8 mouse cellular contexts compared by ENCODE assay signal in the genomic region with DNA sequence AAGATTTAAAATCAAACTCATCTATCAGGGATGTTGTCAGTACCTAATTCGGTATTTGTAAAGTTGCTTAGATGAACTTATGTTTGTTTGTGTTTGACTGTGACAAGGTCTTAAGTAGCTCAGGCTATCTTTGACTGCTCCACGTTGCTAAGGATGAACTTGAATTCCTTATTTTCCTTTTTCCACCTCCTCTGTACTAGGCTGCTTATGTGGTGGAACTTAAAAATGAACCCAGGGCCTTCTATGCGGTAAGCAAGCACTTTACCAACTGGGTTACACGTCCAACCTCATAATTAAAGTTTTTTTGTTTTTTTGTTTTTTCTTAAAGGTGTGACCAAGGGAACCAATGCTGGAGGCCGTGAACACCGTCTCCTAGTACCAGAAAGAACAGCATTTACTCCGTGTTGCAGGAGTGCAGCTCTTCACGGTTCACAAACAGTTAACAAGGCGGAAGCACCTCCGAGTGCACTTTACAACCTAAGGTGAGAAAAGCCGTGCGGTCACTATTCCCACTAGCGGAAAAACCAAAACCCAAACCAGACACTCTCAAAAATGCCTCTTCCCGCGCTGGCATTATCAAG. TPM values are rescaled to one million over a fixed set of nuclear protein-coding genes. Genes with fewer than 3 reads are reported as not detected.
DNase-seq lines count a peak whose midpoint lies in the region; ATAC-seq and TF ChIP-seq lines count a peak whose summit lies in the region.

Gene Zcchc7, plus strand, starts transcription at position 325 of the 581 bp plus-strand sequence.

- H3K4me2 ChIP-seq in limb, embryonic 15.5 days, result peak within 1 kb of the TSS; percentile 69
- peak within 1 kb of the TSS; percentile 74 for H3K4me2 ChIP-seq in stomach, embryonic 15.5 days

- no peaks in the 10 kb centered on the region for H3K36me3 ChIP-seq in limb, embryonic 15.5 days
- H3K36me3 ChIP-seq in stomach, embryonic 15.5 days, result no peaks in the 10 kb centered on the region

- intact Hi-C loops in heart, postnatal 36 days (cut with DNase I), result loop anchor here (5.0 to 10.0 kb wide), 5 partner anchors 132 to 649 kb away; partner anchors contain the start of genes Slc25a51 and Tomm5

- no peaks in the 10 kb centered on the region for H3K27me3 ChIP-seq in cerebellum, adult 2 months (ENCODE audit: control insufficient read depth, insufficient read depth, low read length)
- H3K27me3 ChIP-seq in limb, embryonic 15.5 days, result no peaks in the 10 kb centered on the region
- no peaks in the 10 kb centered on the region for H3K27me3 ChIP-seq in stomach, embryonic 15.5 days (replicated peaks)

- no peak for TF ChIP-seq CTCF in cerebellum, adult 2 months (IDR thresholded peaks at IDR 0.05; ENCODE audit: borderline replicate concordance, insufficient read depth, low read depth, low read length)

- no peaks in the 10 kb centered on the region for H3K9me3 ChIP-seq in limb, embryonic 15.5 days
- no peaks in the 10 kb centered on the region for H3K9me3 ChIP-seq in stomach, embryonic 15.5 days

- no peaks in the 10 kb centered on the region for H3K4me1 ChIP-seq in cerebellum, adult 2 months (ENCODE audit: control insufficient read depth, insufficient read depth, low read length)
- peaks cover 9% of the 10 kb centered on the region; the same call in 1 of the 2 replicates for H3K4me1 ChIP-seq in limb, embryonic 15.5 days
- H3K4me1 ChIP-seq in stomach, embryonic 15.5 days, result 0 out of 2 replicates have a peak, but pooled peaks cover 2% of the 10 kb centered on the region

- peak within 1 kb of the TSS; percentile 64 for H3K4me3 ChIP-seq in cerebellum, adult 2 months (replicated peaks; ENCODE audit: insufficient read depth, low read depth, low read length)
- H3K4me3 ChIP-seq in limb, embryonic 15.5 days, result peak within 1 kb of the TSS; percentile 99
- peak within 1 kb of the TSS; percentile 100 for H3K4me3 ChIP-seq in stomach, embryonic 15.5 days (replicated peaks)

- peak within 1 kb of the TSS; percentile 56 for H3K27ac ChIP-seq in cerebellum, adult 2 months (ENCODE audit: insufficient read depth, low read length)
- H3K27ac ChIP-seq in limb, embryonic 15.5 days, result peak within 1 kb of the TSS; percentile 93
- peak within 1 kb of the TSS; percentile 97 for H3K27ac ChIP-seq in stomach, embryonic 15.5 days

- WGBS in cerebellum, adult 2 months, result 4% methylated on average over 15 of the region's 15 CpGs
- WGBS in limb, embryonic 15.5 days, result 3% methylated on average over 15 of the region's 15 CpGs
- 2% methylated on average over 15 of the region's 15 CpGs for WGBS in stomach, embryonic 15.5 days

- peak within 1 kb of the TSS; percentile 93 for H3K9ac ChIP-seq in limb, embryonic 15.5 days
- peak within 1 kb of the TSS; percentile 91 for H3K9ac ChIP-seq in stomach, embryonic 15.5 days

- DNase-seq in cerebellum, adult 2 months, result no peak
- DNase-seq in cerebellum, postnatal 4 days (ENCODE audit: low spot score in 2 of 2), result no peak
- DNase-seq in heart, postnatal 36 days, result no peak
- no peak for DNase-seq in urinary bladder, adult 18-20 months (ENCODE audit: low spot score in 2 of 2)

- no peak for TF ChIP-seq POLR2A in cerebellum, adult 2 months (IDR thresholded peaks at IDR 0.05; ENCODE audit: borderline replicate concordance, insufficient read depth, low read length)

- ATAC-seq in CD4-positive, CD25-positive, alpha-beta regulatory T cell, adult 4 months, result peak; percentile 54
- peak; percentile 29; the same call in 1 of the 2 replicates for ATAC-seq in erythroblast, adult 5-6 weeks (replicated peaks; ENCODE audit: low FRiP score, poor library complexity, severe bottlenecking)
- ATAC-seq in limb, embryonic 15.5 days (ENCODE audit: insufficient number of reproducible peaks, low FRiP score, low TSS enrichment, low read depth), result peak; percentile 31; the same call in 1 of the 2 replicates
- peak; percentile 41 for ATAC-seq in stomach, embryonic 15.5 days (ENCODE audit: insufficient read depth, low FRiP score, low read depth)

RNA-seq across cellular contexts. Expression of gene Zcchc7, which starts in this region (rescaled TPM):
- 58.0 and 58.1 TPM in 2 replicates for polyA plus RNA-seq in cerebellum, adult 2 months (2012; rRNA removed)
- polyA plus RNA-seq in CD4-positive, CD25-positive, alpha-beta regulatory T cell, adult 4 months (2017; shearing (Covaris generic)), result 100 to 1,000 TPM; 115 to 144 TPM
- 15.9 and 19.2 TPM in 2 replicates for total RNA-seq in erythroblast, adult 5-6 weeks (2015; ENCODE audit: low replicate concordance)
- total RNA-seq in erythroblast, adult 5-6 weeks (2017; ENCODE audit: low replicate concordance), result 31.5 and 39.8 TPM in 2 replicates
- 10 to 100 TPM; 13.8 to 14.3 TPM for total RNA-seq in heart, postnatal 36 days (2021)
- polyA plus RNA-seq in limb, embryonic 15.5 days (2015; fragmentation: Nextera tagmentation; extraction: Ambion mirVana), result 42.8 and 47.6 TPM in 2 replicates
- 40.2 and 48.7 TPM in 2 replicates for polyA plus RNA-seq in stomach, embryonic 15.5 days (2015; fragmentation: Nextera tagmentation; extraction: Ambion mirVana)
